Mouse (Mus musculus): ENCODE data around the gene Fam161b. TPM values are rescaled to one million over a fixed set of nuclear protein-coding genes. Genes with fewer than 3 reads are reported as not detected.
A peak's percentile ranks its signal among the peaks of the same experiment; 100 is the strongest.
"Not testable (repeated sequence)": the region's sequence is repeated elsewhere in the genome, so short reads cannot be mapped to it uniquely, and the experiment has no call there.

Fam161b gene
- total and polyA plus RNA-seq, 3 experiments: 4.1 to 13.2 (median 9.8) TPM

DNA sequence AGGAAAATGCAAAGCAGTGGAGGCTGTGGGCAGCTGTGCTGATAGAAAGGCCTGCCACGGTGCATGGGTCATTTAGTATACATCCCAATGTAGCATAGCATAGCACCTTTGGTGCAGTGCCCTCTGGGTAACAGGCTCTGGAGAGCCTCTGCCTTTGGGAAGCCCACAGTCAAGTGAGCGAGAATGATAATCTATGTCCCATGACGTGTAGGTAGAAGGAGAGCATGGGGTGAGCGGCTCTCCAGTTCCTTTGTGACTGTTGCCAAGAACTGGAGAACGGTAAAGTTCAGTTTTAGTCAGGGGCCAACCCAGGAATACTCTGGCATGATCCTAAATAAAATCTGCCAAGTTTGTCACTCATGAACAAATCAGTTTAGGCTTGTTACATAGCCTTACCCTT, 10.0 kb upstream of the Fam161b start:
- DNase-seq: no peak
- 57% methylated on average over 5 of the region's 5 CpGs for WGBS
- Histone ChIP-seq H3K4me1 (ENCODE audit: control insufficient read depth, insufficient read depth, low read length) (no peaks in the 10 kb centered on the region), H3K79me2 (replicated peaks; ENCODE audit: control insufficient read depth, insufficient read depth, low read length) (no peaks in the 10 kb centered on the region), H3K36me3 (ENCODE audit: control insufficient read depth, insufficient read depth, low read length) (peaks cover 12% of the 10 kb centered on the region), H3K9ac (ENCODE audit: low read depth, low read length) (no peak overlapping the region), H3K27ac (no peak overlapping the region), H3K4me3 (no peak overlapping the region), H3K27me3 (ENCODE audit: control insufficient read depth, insufficient read depth, low read length) (no peaks in the 10 kb centered on the region)
- intact Hi-C loops (cut with DNase I): no loop called here
- TF ChIP-seq CTCF (IDR thresholded peaks at IDR 0.05) (no peak), EP300 (IDR thresholded peaks at IDR 0.05; ENCODE audit: insufficient read depth, low read depth, low read length) (no peak), POLR2A (IDR thresholded peaks at IDR 0.05; ENCODE audit: insufficient read depth, low read depth, low read length) (no peak)

DNA sequence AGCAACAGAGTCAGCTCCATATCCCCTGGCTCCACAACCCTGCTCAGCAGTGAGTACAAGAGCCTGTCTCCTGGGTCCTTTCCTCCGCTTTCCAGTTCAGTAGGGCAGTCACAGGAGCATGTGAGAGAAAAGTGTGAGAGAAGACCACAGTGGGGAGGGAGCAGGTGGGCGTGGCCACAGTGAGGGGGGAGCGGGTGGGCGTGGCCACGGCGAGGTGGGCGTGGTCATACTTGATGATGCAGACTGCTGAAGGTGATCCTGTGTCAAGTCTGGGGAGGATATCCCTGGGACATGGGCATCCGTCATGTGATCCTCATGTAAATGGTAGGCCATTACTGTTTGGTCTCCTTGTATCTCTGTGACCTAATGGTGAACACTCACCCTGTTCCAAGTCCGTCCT, 5.3 kb upstream of the Fam161b start:
- H3K27ac ChIP-seq: no peak overlapping the region
- H3K4me3 ChIP-seq: no peak overlapping the region
- intact Hi-C loops (cut with DNase I): no loop called here
- DNase-seq: no peak
- no peak for TF ChIP-seq POLR2A (IDR thresholded peaks at IDR 0.05; ENCODE audit: insufficient read depth, low read depth, low read length)
- no peak for TF ChIP-seq CTCF (IDR thresholded peaks at IDR 0.05)
- no peak for TF ChIP-seq EP300 (IDR thresholded peaks at IDR 0.05; ENCODE audit: insufficient read depth, low read depth, low read length)
- 0 out of 2 replicates have a peak, but pooled peaks cover 3% of the 10 kb centered on the region for H3K79me2 ChIP-seq (replicated peaks; ENCODE audit: control insufficient read depth, insufficient read depth, low read length)
- 64% methylated on average over 9 of the region's 9 CpGs for WGBS
- no peak overlapping the region for H3K9ac ChIP-seq (ENCODE audit: low read depth, low read length)
- no peaks in the 10 kb centered on the region for H3K27me3 ChIP-seq (ENCODE audit: control insufficient read depth, insufficient read depth, low read length)
- peaks cover 1% of the 10 kb centered on the region; the same call in 1 of the 2 replicates for H3K4me1 ChIP-seq (ENCODE audit: control insufficient read depth, insufficient read depth, low read length)
- H3K36me3 ChIP-seq (ENCODE audit: control insufficient read depth, insufficient read depth, low read length): no peaks in the 10 kb centered on the region

DNA sequence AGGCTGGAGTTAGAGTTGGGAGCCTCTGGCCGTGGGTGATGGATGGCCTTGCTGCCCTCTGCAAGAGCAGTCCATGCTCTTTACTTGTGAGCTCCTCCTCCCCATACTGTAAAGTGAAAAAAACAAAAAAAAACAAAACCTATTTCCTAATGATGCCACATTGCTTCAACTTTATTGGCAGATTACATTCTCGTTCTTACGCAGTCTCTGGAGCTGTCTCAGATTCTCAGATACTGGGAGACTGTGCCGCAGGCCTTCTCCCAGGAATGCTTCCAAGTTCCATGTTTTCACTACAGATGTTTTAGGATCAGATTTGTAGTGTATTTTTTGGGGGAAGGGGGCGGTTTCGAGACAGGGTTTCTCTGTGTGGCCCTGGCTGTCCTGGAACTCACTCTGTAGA, 3.5 kb upstream of the Fam161b start:
- Histone ChIP-seq H3K4me3 (no peak overlapping the region), H3K27ac (no peak overlapping the region), H3K4me1 (ENCODE audit: control insufficient read depth, insufficient read depth, low read length) (peaks cover 1% of the 10 kb centered on the region; the same call in 1 of the 2 replicates), H3K36me3 (ENCODE audit: control insufficient read depth, insufficient read depth, low read length) (no peaks in the 10 kb centered on the region), H3K27me3 (ENCODE audit: control insufficient read depth, insufficient read depth, low read length) (no peaks in the 10 kb centered on the region), H3K9ac (ENCODE audit: low read depth, low read length) (no peak overlapping the region), H3K79me2 (replicated peaks; ENCODE audit: control insufficient read depth, insufficient read depth, low read length) (0 out of 2 replicates have a peak, but pooled peaks cover 3% of the 10 kb centered on the region)
- TF ChIP-seq POLR2A (IDR thresholded peaks at IDR 0.05; ENCODE audit: insufficient read depth, low read depth, low read length) (no peak), EP300 (IDR thresholded peaks at IDR 0.05; ENCODE audit: insufficient read depth, low read depth, low read length) (no peak), CTCF (IDR thresholded peaks at IDR 0.05) (no peak)
- no peak for DNase-seq
- intact Hi-C loops (cut with DNase I): no loop called here
- 89% methylated on average over 6 of the region's 6 CpGs for WGBS

DNA sequence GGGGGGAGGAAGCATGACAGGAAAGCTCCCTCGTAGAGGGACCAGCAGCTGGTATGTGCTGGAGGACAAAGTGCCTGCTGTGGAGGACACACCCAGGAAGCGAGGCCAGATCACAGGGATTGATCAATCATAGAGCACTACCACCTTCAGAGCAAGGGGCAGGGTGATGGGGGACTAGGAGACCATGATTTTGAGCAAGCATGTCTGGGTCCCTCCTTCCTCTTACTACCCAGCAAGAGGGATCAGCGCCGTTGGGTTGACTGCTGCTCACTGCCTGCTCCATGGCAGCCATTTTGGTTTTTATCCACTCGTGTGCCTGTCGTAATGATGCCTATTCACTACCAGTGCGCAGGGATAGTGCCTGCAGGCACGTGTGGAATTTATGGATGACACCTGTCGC, 2.7 kb upstream of the Fam161b start:
- Histone ChIP-seq H3K27ac (no peak overlapping the region), H3K9ac (ENCODE audit: low read depth, low read length) (no peak overlapping the region), H3K4me1 (ENCODE audit: control insufficient read depth, insufficient read depth, low read length) (peaks cover 3% of the 10 kb centered on the region; the same call in 1 of the 2 replicates), H3K4me3 (no peak overlapping the region), H3K36me3 (ENCODE audit: control insufficient read depth, insufficient read depth, low read length) (no peaks in the 10 kb centered on the region), H3K79me2 (replicated peaks; ENCODE audit: control insufficient read depth, insufficient read depth, low read length) (0 out of 2 replicates have a peak, but pooled peaks cover 3% of the 10 kb centered on the region), H3K27me3 (ENCODE audit: control insufficient read depth, insufficient read depth, low read length) (no peaks in the 10 kb centered on the region)
- TF ChIP-seq CTCF (IDR thresholded peaks at IDR 0.05): no peak
- DNase-seq: no peak
- intact Hi-C loops (cut with DNase I): no loop called here
- 59% methylated on average over 9 of the region's 9 CpGs for WGBS

DNA sequence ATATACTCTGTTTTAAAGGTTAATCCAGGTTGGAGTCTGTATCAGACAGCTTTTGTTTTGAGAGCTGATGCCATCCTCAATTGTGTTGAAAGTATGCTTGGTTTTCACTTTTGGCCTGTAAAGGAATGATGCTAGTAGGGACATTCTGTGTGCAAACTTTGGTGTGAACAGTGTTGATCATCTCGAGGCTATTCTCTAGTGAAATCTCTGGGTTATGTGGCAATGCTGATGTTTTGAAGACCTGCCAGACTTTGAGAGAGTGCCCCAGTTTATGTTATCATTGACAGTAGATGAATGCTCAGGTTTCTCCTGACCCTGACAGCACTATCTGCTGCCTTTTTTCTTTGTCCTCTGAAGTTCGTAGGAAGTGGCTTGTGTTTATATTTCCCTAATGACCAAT, 1.2 kb upstream of the Fam161b start:
- H3K27me3 ChIP-seq (ENCODE audit: control insufficient read depth, insufficient read depth, low read length): no peaks in the 10 kb centered on the region
- WGBS: 22% methylated on average over 2 of the region's 2 CpGs
- H3K27ac ChIP-seq: no peak overlapping the region
- no peaks in the 10 kb centered on the region for H3K36me3 ChIP-seq (ENCODE audit: control insufficient read depth, insufficient read depth, low read length)
- 0 out of 2 replicates have a peak, but pooled peaks cover 3% of the 10 kb centered on the region for H3K79me2 ChIP-seq (replicated peaks; ENCODE audit: control insufficient read depth, insufficient read depth, low read length)
- no peak for DNase-seq
- no peak overlapping the region for H3K9ac ChIP-seq (ENCODE audit: low read depth, low read length)
- H3K4me1 ChIP-seq (ENCODE audit: control insufficient read depth, insufficient read depth, low read length): peaks cover 3% of the 10 kb centered on the region; the same call in 1 of the 2 replicates
- intact Hi-C loops (cut with DNase I): loop anchor here (2.0 kb wide), 1 partner anchor 88 kb away; the partner anchor contains the start of genes Aldh6a1 and Lin52
- peak overlapping the region; percentile 94; the same call in 1 of the 2 replicates for H3K4me3 ChIP-seq
- TF ChIP-seq POLR2A (IDR thresholded peaks at IDR 0.05; ENCODE audit: insufficient read depth, low read depth, low read length) (no peak), CTCF (IDR thresholded peaks at IDR 0.05) (no peak), EP300 (IDR thresholded peaks at IDR 0.05; ENCODE audit: insufficient read depth, low read depth, low read length) (no peak)

DNA sequence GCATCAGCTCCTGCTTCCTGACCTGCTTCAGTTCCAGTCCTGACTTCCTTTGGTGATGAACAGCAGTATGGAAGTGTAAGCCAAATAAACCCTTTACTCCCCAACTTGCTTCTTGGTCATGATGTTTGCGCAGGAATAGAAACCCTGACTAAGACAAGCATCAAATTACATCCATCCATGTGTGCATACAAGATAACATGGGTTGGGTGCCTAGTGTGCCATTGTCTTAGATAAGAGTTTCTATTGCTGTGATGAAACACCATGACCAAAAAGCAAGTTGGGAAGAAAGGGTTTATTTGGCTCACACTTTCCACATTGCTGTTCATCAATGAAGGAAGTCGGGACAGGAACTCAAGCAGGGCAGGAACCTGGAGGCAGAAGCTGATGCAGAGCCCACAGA, 2.9 kb downstream of the Fam161b start:
- H3K9ac ChIP-seq (ENCODE audit: low read depth, low read length); H3K27me3 ChIP-seq (ENCODE audit: control insufficient read depth, insufficient read depth, low read length); H3K4me3 ChIP-seq; H3K4me1 ChIP-seq (ENCODE audit: control insufficient read depth, insufficient read depth, low read length); intact Hi-C loops (cut with DNase I); DNase-seq; H3K36me3 ChIP-seq (ENCODE audit: control insufficient read depth, insufficient read depth, low read length); H3K79me2 ChIP-seq (replicated peaks; ENCODE audit: control insufficient read depth, insufficient read depth, low read length); H3K27ac ChIP-seq: not testable (repeated sequence)
- 72% methylated on average over 2 of the region's 2 CpGs for WGBS
